Mouse (Mus musculus): ENCODE data around the gene Mrpl20.
A peak's percentile ranks its signal among the peaks of the same experiment; 100 is the strongest.
"Not testable (repeated sequence)": the region's sequence is repeated elsewhere in the genome, so short reads cannot be mapped to it uniquely, and the experiment has no call there.

The Mrpl20 gene

DNA sequence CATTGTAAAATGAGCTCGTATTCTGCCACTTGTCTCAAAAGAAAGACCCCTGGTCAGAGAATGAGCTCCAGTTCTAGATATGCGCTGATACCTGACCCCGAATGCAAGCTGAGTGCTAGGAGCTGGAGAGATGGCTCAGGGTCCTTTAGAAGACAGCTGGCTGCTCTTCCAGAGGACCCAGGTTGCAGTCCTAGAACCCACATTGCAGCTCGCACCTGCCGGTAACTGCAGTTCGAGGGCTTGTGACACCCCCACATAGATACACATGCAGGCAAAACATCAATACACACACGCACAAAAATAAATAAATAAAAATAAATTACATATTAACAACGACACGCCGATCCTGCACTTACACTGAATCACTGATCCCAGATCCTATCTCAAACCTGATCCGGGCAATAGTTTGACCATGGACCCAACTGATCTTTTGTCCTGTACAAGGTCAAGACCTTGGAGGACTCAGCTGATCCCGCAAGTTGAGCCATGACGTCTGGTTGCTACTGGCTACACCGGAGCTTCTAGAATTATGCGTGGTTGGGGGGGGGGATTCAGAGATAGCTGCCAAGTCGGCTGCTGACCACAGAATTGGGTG lies 19.1 kb upstream of the Mrpl20 start:
- no peak for DNase-seq (ENCODE audit: low spot score)

DNA sequence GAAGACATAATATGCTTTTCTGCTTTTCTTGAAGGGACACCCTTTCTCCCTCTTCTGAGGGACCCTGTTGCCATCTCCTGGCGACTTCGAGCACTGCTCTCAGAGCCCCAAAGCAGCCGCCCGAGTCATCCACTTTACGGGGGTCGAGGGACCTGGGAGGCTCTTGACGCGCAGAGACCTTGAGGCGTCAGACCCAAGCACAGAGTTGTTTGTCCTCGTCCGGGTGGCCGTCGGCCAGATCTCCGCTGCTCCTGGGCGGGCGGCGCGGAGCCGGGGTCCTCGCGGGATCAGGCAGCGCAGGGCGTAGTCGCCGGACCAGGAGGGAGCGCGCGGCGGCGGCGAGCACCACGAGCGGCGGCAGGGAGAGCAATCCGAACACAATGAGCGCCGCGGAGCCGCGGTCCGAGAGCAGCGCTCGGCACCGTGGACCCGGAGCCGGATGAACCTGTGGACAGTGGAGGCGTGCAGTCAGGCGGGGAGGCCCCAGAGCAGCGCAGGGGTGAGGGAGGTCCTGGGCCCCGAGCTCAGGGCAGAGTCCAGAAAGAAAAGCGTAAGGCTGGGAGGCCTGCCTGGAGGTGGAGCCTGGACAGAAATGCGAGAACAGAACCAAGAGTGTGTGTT lies 18.5 kb upstream of the Mrpl20 start:
- peak; percentile 70 for DNase-seq (ENCODE audit: low spot score)

DNA sequence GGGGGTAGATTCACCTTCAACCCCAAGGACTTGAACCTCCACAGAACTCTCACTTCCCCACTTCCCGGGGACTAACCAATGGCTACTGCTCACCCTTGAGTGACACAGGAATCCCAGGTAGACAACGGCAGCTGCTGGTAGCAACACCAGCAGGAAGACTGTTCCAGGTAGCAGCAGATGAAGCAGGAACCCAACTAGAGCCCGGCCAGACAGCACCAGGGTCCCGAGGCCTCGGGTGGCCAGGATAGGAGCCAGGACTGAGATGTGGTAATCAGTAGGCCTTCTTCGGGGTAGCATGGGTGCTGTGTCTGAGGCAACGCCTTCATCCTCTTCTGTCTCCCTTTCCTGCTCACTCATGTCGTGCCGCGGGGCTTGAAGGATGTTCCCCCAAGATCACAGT lies 17.4 kb upstream of the Mrpl20 start:
- no peak for DNase-seq (ENCODE audit: low spot score)

DNA sequence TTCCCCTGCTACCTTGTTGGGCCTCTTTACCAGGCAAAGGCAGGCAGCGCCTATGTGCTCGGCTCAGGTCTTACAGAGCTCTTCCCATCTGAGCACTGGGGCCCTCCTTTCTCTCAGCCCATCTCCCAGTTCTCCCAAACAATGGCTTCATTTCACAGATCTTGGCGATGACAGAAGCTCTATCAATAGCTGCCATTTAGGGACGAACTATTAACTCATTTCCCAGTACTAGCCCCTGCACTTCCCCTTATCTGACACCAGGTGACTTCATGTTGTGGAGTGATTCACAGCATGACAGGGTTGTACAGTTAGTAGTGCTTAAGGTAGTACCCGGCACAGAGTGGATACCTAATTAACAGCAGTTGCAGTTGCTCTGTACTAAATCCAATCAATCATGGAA lies 16.9 kb upstream of the Mrpl20 start, which contains the start of gene Tmem88b:
Gene Tmem88b, minus strand, starts transcription at position 56 of the 400 bp plus-strand sequence.
- DNase-seq (ENCODE audit: low spot score): no peak

DNA sequence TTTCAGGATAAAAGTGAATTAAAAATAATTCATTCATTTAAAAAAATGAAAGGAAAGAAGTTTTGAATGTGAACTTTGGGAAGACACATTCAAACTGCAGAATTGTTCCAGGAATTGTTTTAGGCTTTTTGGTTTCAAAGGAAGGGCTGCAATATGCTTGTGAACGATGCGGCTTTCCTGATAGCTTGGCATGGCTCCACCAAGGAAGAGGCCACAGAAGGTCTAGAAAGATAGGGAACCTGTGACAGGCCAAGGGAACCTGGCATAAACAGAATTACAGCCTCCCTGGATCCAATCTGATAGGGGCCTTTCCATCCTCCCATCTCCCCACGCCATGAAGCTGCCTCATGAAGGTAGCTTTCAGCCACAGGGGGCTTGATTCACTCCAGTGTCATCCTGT lies 14.4 kb upstream of the Mrpl20 start:
- DNase-seq (ENCODE audit: low spot score): peak; percentile 48

- DNase-seq (ENCODE audit: low spot score): not testable (repeated sequence)
These were observed 13.8 kb upstream of the Mrpl20 start for GRCm38 (mm10) chr4:155788833-155789232.

- no peak for DNase-seq (ENCODE audit: low spot score)
These were observed 12.6 kb upstream of the Mrpl20 start, which contains the start of gene Ankrd65 for GRCm38 (mm10) chr4:155790021-155790489. Ankrd65 (plus strand) TSS chr4:155790439.

DNA sequence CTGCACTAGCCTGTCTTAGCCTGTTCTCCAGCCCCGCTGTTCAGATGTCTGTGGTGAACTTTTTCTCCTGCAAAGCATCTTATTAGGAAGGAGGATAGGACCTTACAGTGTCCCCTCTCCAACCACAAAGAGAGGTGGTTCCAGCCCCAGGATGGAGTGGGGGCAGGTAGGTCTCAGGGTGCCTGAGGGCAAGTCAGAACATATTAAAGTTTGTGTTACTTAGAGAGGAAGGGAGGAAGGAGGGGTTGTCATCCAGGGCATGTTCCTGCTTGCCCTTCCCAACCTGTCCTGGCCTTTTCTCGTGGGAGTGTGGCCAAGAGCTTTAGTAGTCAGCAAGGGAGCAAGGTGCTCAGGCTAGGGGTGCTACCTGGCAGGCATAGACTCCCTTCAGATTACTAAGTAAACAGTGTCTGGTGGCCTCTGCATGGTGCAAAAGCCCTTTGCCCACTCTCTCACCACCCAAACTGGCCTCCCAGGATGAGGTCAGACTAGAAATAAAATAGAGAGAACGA lies 12.0 kb upstream of the Mrpl20 start:
- no peak for DNase-seq (ENCODE audit: low spot score)

- DNase-seq (ENCODE audit: low spot score): no peak
These were observed 11.3 kb upstream of the Mrpl20 start for GRCm38 (mm10) chr4:155791240-155791933.

GRCm38 (mm10) chr4:155793730-155794129 lies 8.9 kb upstream of the Mrpl20 start:
- DNase-seq (ENCODE audit: low spot score): no peak

- no peak for DNase-seq (ENCODE audit: low spot score)
These were observed 603 bp upstream of the Mrpl20 start for GRCm38 (mm10) chr4:155802075-155802474.

DNA sequence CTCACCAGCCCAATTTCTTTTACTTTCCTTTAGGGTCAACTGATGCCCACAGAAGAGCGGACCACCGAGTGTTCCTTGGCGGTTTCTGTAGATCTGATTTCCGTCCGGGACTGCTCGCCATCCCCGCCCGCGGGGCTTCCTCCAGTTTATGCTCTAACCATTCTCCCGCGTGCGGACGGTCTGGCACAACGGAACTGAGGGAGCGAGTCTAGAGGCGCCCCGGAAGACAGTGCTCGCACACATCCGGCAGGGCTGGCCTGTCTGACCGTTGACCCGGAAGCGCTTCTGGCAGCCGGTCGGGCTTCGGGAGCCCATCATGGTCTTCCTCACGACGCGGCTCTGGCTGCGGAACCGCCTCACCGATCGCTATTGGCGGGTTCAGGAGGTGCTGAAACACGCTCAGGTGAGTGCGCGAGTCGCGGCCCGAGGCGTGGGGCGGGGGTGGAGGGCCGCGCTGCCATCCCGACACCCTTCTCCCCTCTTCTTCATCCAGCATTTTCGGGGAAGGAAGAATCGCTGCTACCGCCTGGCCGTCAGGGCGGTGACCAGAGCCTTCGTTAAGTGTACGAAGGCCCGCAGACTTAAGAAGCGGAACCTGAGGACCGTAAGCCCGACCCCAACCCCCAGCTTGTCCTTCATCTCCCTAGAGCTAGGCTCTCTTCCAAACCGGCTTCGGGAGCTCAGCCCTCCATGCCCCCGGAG lies 813 bp downstream of the Mrpl20 start:
- DNase-seq (ENCODE audit: low spot score): peak; percentile 92

DNA sequence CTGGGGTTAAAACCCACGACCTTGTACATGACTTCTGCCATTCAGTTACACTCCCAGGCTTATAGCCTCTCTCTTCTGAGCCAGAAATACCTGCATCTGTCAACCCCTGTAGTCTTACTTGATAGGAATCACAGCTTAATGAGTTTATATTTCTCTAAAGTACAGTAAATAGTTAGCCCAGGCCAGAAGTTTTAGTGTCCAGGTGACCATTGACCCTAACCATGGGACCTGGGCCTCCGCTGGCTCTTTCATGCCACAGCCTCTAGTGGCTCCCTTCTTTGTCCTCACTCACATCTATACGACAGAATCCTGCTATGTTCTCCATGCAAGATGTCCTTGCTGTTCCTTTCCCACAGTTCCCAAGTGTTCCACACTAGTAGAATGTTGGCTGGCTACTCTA lies 5.2 kb downstream of the Mrpl20 start:
- no peak for DNase-seq (ENCODE audit: low spot score)

DNA sequence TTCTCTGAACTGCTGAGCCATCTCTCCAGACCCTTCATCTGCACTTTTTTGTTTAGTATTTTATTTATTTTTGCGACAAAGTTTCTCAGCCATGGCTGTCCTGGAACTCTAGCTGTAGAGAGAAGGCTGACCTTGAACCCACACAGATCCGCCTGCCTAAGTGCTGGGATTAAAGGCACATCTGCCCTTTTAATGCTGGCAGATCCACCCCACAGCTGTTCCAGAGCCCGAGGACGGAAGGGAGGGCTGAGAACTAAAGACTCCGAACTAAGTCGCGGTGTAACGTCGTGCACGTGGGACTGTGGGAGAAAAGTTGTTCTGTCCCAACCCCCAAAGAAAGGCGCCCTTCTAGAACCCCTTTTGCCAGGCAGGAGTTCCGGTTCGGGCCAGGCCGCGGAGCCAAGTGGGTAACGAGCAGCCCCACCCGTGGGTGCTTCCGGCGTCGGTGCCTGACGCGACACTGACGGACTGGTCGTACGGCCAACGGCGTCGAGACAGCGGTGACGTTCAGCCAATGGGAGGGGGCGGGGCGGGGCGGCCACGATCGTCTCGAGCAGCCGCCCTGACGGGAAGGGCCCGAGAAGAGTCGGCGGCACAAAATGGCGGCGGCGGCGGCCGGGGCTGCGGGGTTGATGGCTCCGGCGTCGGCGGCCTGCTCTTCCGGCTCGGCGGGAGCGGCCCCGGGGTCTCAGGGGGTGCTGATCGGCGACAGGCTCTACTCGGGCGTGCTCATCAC lies 9.4 kb downstream of the Mrpl20 start, which contains the start of gene Ccnl2:
Gene Ccnl2, plus strand, starts transcription at position 561 of the 736 bp plus-strand sequence.
- peak; percentile 85 for DNase-seq (ENCODE audit: low spot score)

DNA sequence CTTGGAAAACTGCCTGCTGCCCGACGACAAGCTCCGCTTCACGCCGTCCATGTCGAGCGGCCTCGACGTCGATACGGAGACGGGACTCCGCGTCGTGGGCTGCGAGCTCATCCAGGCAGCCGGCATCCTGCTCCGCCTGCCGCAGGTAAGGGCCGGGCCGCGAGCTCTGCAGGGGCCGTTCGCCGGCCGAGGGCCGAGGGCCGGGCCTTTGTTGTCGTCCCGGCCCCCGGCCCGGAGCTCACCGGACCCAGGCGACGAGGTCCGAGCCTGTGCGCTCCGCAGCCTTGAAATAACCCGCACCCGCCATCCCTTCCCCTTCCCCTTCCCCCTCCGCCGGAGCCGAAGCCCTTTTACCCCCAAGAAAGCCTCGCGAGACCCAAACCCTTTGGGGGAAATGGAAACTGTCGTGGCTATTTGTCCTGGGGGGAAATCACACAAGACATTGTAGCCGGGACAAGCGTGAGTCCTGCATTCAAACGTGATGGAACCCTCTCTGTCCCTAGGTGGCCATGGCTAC lies 10.0 kb downstream of the Mrpl20 start:
- no peak for DNase-seq (ENCODE audit: low spot score)

- DNase-seq (ENCODE audit: low spot score): no peak
These were observed 14.9 kb downstream of the Mrpl20 start for GRCm38 (mm10) chr4:155817533-155817932.

- DNase-seq (ENCODE audit: low spot score): no peak
These were observed 18.3 kb downstream of the Mrpl20 start for GRCm38 (mm10) chr4:155821025-155821424.

- DNase-seq (ENCODE audit: low spot score): no peak
These were observed 20.8 kb downstream of the Mrpl20 start for GRCm38 (mm10) chr4:155823443-155823842.

- no peak for DNase-seq (ENCODE audit: low spot score)
These were observed 27.2 kb downstream of the Mrpl20 start for GRCm38 (mm10) chr4:155829866-155830265.

GRCm38 (mm10) chr4:155830596-155830995 lies 27.9 kb downstream of the Mrpl20 start:
- DNase-seq (ENCODE audit: low spot score): no peak

GRCm38 (mm10) chr4:155831205-155831766 lies 28.6 kb downstream of the Mrpl20 start, which contains the start of gene Aurkaip1:
Aurkaip1 (plus strand) TSS chr4:155831272.
- peak; percentile 93 for DNase-seq (ENCODE audit: low spot score)

Data from spleen, adult 12 weeks (tissue).